Mouse (Mus musculus) CD4-positive naive resting alpha-beta T cell, adult 76 days (primary cell): ENCODE measurements around the gene Gbp4. TPM values are rescaled to one million over a fixed set of nuclear protein-coding genes. Genes with fewer than 3 reads are reported as not detected.

Experiments
- total RNA-seq: library from RNA; stranded (reverse); gene quantifications from one replicate; pipeline ENCODE4 v1.2.4, GENCODE M21; 2023

The Gbp4 gene
- total RNA-seq, result 99.6 TPM

GRCm38 (mm10) chr5:105139409-105140088, at the start of gene Gbp4, which contains the start of the genes Gbp9 and Gbp8:
Gbp4 (minus strand) TSS chr5:105139586.
Gbp9 (minus strand) TSS chr5:105139539.
Gbp8 (minus strand) TSS chr5:105139540.

Other genes starting within 250 kb of the Gbp4 start
- 13.4 TPM for gene Abcg3, start 156.9 kb downstream of the Gbp4 start, total RNA-seq
- 72.0 TPM for gene Gbp9, start within 50 bp of the Gbp4 start, total RNA-seq
- 51.1 TPM for gene Gbp8, start within 50 bp of the Gbp4 start, total RNA-seq
- 8.1 TPM for gene Gbp10, start 99.9 kb upstream of the Gbp4 start, total RNA-seq
- 0.94 TPM for gene Gm43302, start 154.1 kb upstream of the Gbp4 start, total RNA-seq
- 47.6 TPM for gene Gbp6, start 154.1 kb upstream of the Gbp4 start, total RNA-seq